Mouse (Mus musculus): ENCODE data around the gene Gp1bb.

Gp1bb gene

DNA sequence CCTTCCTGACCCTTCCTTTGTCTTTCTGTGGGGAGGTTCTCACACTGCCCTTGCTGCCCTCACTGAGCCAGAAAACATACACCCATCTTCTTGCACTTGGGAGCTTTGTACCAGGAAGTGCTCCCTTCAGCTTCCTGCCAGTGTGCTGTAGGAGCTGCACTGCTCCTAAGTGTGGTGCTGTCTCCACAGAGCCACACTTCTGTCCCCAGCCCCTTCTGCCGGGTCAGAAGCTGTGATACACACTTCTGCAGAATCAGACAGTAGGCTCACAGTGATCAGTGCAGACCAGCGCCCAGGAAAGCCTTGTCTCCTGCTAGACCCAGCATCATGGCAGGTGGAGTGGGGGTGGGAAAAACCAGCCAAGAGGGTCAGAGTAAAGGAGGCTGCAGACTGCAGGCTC is 10.6 kb upstream of the Gp1bb start:
- TF ChIP-seq GATA4 (IDR thresholded peaks at IDR 0.05; ENCODE audit: insufficient replicate concordance, low read length): no peak

DNA sequence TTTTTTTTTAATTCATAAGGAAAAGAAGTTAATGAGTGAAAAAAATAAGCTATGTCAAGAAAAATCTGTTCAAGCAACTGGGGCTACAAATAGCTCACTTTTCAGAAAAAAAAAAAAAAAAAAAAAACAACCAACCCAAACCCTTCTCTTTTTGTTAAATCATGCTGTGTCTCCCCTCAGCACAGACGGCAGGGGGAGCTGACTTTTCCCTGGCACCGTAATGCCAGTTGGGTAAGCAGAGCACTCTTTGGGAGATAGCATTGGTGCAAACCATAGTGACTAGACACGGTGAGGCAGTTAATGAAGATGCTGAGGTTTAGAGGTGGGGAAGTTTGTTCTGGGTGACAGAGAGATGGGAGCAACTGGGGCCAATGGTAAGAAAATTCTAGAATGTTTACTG is 9.9 kb upstream of the Gp1bb start:
- TF ChIP-seq GATA4 (IDR thresholded peaks at IDR 0.05; ENCODE audit: insufficient replicate concordance, low read length): no peak

DNA sequence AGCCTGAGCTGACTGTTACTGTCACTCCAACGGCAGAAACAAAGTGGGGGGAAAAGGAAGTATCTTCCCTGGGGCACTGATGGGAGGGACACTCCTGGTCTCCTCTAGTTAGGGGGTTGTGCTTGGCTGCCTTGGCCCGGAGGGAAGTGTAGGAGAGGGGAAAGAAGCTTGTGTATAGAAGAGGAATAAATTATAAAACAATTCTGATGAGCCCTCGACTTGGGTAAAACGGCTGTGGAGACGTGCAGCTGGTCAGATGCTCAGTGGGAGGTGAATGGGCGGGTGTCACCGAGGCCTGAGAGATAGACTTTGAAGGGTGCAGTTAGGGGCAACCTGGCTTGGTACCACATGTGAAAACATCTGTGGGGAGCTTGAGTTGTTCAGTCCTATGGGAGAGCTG is 8.9 kb upstream of the Gp1bb start:
- TF ChIP-seq GATA4 (IDR thresholded peaks at IDR 0.05; ENCODE audit: insufficient replicate concordance, low read length): no peak

GRCm38 (mm10) chr16:18630291-18630690 is 8.1 kb upstream of the Gp1bb start:
- TF ChIP-seq GATA4 (IDR thresholded peaks at IDR 0.05; ENCODE audit: insufficient replicate concordance, low read length): no peak

- TF ChIP-seq GATA4 (IDR thresholded peaks at IDR 0.05; ENCODE audit: insufficient replicate concordance, low read length): no peak
Measured at GRCm38 (mm10) chr16:18629390-18630231, 7.4 kb upstream of the Gp1bb start, which contains the start of gene Sept5. Sept5 (minus strand) TSS chr16:18629954.

DNA sequence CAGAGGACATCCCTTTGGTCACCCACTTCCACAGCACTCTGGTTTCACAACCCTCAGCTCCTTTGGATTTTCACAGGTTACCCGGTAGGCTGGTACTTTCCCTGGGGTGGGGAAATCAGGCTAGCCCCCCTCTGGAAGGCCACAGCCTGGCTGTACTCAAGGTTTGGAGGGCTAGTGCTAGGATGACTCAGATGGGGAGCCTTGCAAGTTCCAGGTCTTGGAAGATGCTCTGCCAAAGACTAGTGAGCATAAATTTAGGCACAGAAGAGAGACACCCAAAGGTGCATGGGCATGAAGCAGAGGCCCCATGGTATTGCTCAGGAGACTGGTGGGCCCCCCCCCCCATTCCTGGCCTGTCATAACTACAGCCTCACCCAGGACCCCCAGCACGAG is 6.7 kb upstream of the Gp1bb start:
- TF ChIP-seq GATA4 (IDR thresholded peaks at IDR 0.05; ENCODE audit: insufficient replicate concordance, low read length): no peak

- no peak for TF ChIP-seq GATA4 (IDR thresholded peaks at IDR 0.05; ENCODE audit: insufficient replicate concordance, low read length)
Measured at GRCm38 (mm10) chr16:18628206-18628947, 6.2 kb upstream of the Gp1bb start.

- no peak for TF ChIP-seq GATA4 (IDR thresholded peaks at IDR 0.05; ENCODE audit: insufficient replicate concordance, low read length)
Measured at GRCm38 (mm10) chr16:18627163-18627562, 5.0 kb upstream of the Gp1bb start.

- TF ChIP-seq GATA4 (IDR thresholded peaks at IDR 0.05; ENCODE audit: insufficient replicate concordance, low read length): no peak
Measured at GRCm38 (mm10) chr16:18626376-18626878, 4.2 kb upstream of the Gp1bb start, which contains the start of gene Gm49601. Gm49601 (minus strand) TSS chr16:18626427.

GRCm38 (mm10) chr16:18625791-18626311 is 3.6 kb upstream of the Gp1bb start:
- TF ChIP-seq GATA4 (IDR thresholded peaks at IDR 0.05; ENCODE audit: insufficient replicate concordance, low read length): no peak

GRCm38 (mm10) chr16:18625097-18625496 is 2.9 kb upstream of the Gp1bb start:
- no peak for TF ChIP-seq GATA4 (IDR thresholded peaks at IDR 0.05; ENCODE audit: insufficient replicate concordance, low read length)

- TF ChIP-seq GATA4 (IDR thresholded peaks at IDR 0.05; ENCODE audit: insufficient replicate concordance, low read length): no peak
Measured at GRCm38 (mm10) chr16:18624641-18625040, 2.4 kb upstream of the Gp1bb start.

DNA sequence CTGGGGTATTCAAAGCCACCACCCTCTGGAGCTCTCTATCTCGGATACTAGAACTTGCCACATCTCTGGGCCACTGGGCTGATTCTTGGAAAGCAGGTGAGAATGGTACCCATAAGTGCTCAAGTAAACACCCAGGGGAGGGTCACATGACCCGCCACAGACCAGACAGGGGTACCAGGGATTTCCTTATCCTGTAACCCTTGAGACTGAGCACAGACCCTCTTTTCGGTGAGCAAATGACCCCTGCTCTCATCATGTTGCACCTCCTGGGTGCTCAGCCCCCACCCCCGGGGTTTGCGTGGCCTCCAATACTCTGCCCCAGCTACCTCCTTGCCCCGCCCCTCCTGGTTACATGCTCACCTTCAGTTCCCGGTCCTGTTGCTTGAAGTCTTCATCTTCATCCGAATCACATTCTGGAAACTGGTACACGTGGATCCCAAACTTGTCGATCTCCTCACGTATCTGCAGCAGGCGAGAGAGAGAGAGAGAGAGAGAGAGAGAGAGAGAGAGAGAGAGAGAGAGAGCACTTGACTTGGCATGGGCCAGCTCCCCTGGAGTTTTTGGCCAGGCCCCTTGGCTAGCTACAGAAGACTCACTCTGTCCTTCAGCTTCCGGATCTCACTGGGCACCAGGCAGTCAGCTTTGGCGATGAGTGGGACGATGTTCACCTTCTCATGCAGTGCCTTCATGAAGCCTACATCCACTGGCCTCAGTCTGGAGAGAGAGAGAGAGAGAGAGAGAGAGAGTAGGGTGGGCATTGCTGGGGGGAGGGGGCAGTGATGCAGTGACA is 1.7 kb upstream of the Gp1bb start:
- TF ChIP-seq GATA4 (IDR thresholded peaks at IDR 0.05; ENCODE audit: insufficient replicate concordance, low read length): no peak

GRCm38 (mm10) chr16:18622916-18623750 is 930 bp upstream of the Gp1bb start:
- TF ChIP-seq GATA4 (IDR thresholded peaks at IDR 0.05; ENCODE audit: insufficient replicate concordance, low read length): no peak

Measured in liver, adult (tissue).